Mouse (Mus musculus) C2C12 (cell line): Measurements from ENCODE around the gene Zbed4.

Experiments used
- CTCF ChIP-seq: IDR thresholded peaks from one replicate; pipeline ENCODE4 v1.5.1; 2011; ENCODE audit not compliant: control insufficient read depth, insufficient read depth, insufficient read length
- MAX ChIP-seq: IDR thresholded peaks from one replicate; pipeline ENCODE4 v1.6.1; 2011; ENCODE audit warnings: mild to moderate bottlenecking, control low read depth
- MYOG ChIP-seq: IDR thresholded peaks from one replicate; pipeline ENCODE4 v1.6.1; 2011; ENCODE audit not compliant: control insufficient read depth, insufficient read length; ENCODE audit errors: extremely low read depth
- USF1 ChIP-seq: IDR thresholded peaks from one replicate; pipeline ENCODE4 v1.6.1; 2011; ENCODE audit warnings: low read depth, mild to moderate bottlenecking, control low read depth, moderate library complexity

DNA sequence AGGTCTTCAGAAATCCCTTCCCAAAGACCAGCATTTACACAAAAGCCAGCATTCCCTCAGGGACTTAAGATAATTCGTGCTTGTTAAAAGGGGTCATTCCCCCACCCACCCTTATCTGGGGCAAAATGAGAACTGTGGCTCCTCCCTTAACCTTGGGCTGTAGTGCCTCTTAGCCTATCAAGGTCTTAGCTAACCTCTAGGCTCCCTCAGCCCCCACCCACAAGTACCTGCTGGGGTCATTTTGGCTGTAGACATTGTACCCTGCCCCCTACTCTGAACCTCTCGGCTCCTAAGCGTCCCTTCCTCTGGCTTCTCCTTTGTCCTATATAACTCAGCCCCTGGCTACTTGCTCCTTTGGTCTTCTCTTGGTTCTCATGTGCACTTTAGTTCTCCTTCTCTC is 5.5 kb upstream of the Zbed4 start:
- no peak for TF ChIP-seq CTCF
- no peak for TF ChIP-seq MYOG
- no peak for TF ChIP-seq USF1
- no peak for TF ChIP-seq MAX
